Mouse (Mus musculus): ENCODE data around the gene Cox14. TPM values are rescaled to one million over a fixed set of nuclear protein-coding genes. Genes with fewer than 3 reads are reported as not detected.

The Cox14 gene
- polyA plus RNA-seq, 1 experiment = 351 TPM

GRCm38 (mm10) chr15:99731167-99731566, 5.7 kb downstream of the Cox14 start:
- H3K27me3 ChIP-seq (ENCODE audit: control insufficient read depth, insufficient read depth, low read length) = no peaks in the 10 kb centered on the region
- no peak for TF ChIP-seq POLR2A (IDR thresholded peaks at IDR 0.05; ENCODE audit: borderline replicate concordance, insufficient read depth, low read length)
- no peak for TF ChIP-seq CTCF (IDR thresholded peaks at IDR 0.05; ENCODE audit: borderline replicate concordance, insufficient read depth, low read depth, low read length)

GRCm38 (mm10) chr15:99731678-99732077, 6.3 kb downstream of the Cox14 start:
- no peak overlapping the region for H3K27ac ChIP-seq (ENCODE audit: insufficient read depth, low read length)

More at GRCm38 (mm10) chr15:99731167-99731566, 5.7 kb downstream of the Cox14 start:
- WGBS = 93% methylated on average over 2 of the region's 2 CpGs
- no peak overlapping the region for H3K4me3 ChIP-seq (replicated peaks; ENCODE audit: insufficient read depth, low read depth, low read length)
- DNase-seq = no peak
- H3K27ac ChIP-seq (ENCODE audit: insufficient read depth, low read length) = no peak overlapping the region
- H3K4me1 ChIP-seq (ENCODE audit: control insufficient read depth, insufficient read depth, low read length) = peaks cover 2% of the 10 kb centered on the region; the same call in 1 of the 2 replicates

GRCm38 (mm10) chr15:99733186-99733585, 7.8 kb downstream of the Cox14 start:
- 94% methylated on average over 5 of the region's 5 CpGs for WGBS

More at GRCm38 (mm10) chr15:99731678-99732077, 6.3 kb downstream of the Cox14 start:
- Histone ChIP-seq H3K27me3 (ENCODE audit: control insufficient read depth, insufficient read depth, low read length) (no peaks in the 10 kb centered on the region), H3K4me1 (ENCODE audit: control insufficient read depth, insufficient read depth, low read length) (peaks cover 2% of the 10 kb centered on the region; the same call in 1 of the 2 replicates), H3K4me3 (replicated peaks; ENCODE audit: insufficient read depth, low read depth, low read length) (no peak overlapping the region)
- 81% methylated on average over 3 of the region's 3 CpGs for WGBS
- DNase-seq = no peak
- TF ChIP-seq CTCF (IDR thresholded peaks at IDR 0.05; ENCODE audit: borderline replicate concordance, insufficient read depth, low read depth, low read length) (no peak), POLR2A (IDR thresholded peaks at IDR 0.05; ENCODE audit: borderline replicate concordance, insufficient read depth, low read length) (no peak)

GRCm38 (mm10) chr15:99735631-99736030, 10.2 kb downstream of the Cox14 start:
- Histone ChIP-seq H3K4me1 (ENCODE audit: control insufficient read depth, insufficient read depth, low read length) (peaks cover 4% of the 10 kb centered on the region), H3K27ac (ENCODE audit: insufficient read depth, low read length) (no peak overlapping the region), H3K27me3 (ENCODE audit: control insufficient read depth, insufficient read depth, low read length) (no peaks in the 10 kb centered on the region), H3K4me3 (replicated peaks; ENCODE audit: insufficient read depth, low read depth, low read length) (no peak overlapping the region)
- peak; percentile 97 to 100 for DNase-seq
- TF ChIP-seq CTCF (IDR thresholded peaks at IDR 0.05; ENCODE audit: borderline replicate concordance, insufficient read depth, low read depth, low read length) (no peak), POLR2A (IDR thresholded peaks at IDR 0.05; ENCODE audit: borderline replicate concordance, insufficient read depth, low read length) (no peak)
- WGBS = 80% methylated on average over 2 of the region's 2 CpGs

More at GRCm38 (mm10) chr15:99733186-99733585, 7.8 kb downstream of the Cox14 start:
- Histone ChIP-seq H3K27me3 (ENCODE audit: control insufficient read depth, insufficient read depth, low read length) (no peaks in the 10 kb centered on the region), H3K27ac (ENCODE audit: insufficient read depth, low read length) (no peak overlapping the region), H3K4me3 (replicated peaks; ENCODE audit: insufficient read depth, low read depth, low read length) (no peak overlapping the region), H3K4me1 (ENCODE audit: control insufficient read depth, insufficient read depth, low read length) (peaks cover 5% of the 10 kb centered on the region; the same call in 1 of the 2 replicates)
- TF ChIP-seq CTCF (IDR thresholded peaks at IDR 0.05; ENCODE audit: borderline replicate concordance, insufficient read depth, low read depth, low read length) = no peak
- no peak for TF ChIP-seq POLR2A (IDR thresholded peaks at IDR 0.05; ENCODE audit: borderline replicate concordance, insufficient read depth, low read length)
- DNase-seq = no peak

- Histone ChIP-seq H3K27ac (ENCODE audit: insufficient read depth, low read length) (no peak overlapping the region), H3K4me1 (ENCODE audit: control insufficient read depth, insufficient read depth, low read length) (peaks cover 4% of the 10 kb centered on the region), H3K27me3 (ENCODE audit: control insufficient read depth, insufficient read depth, low read length) (no peaks in the 10 kb centered on the region), H3K4me3 (replicated peaks; ENCODE audit: insufficient read depth, low read depth, low read length) (no peak overlapping the region)
- WGBS = 44% methylated on average over 11 of the region's 11 CpGs
- DNase-seq = no peak
- TF ChIP-seq CTCF (IDR thresholded peaks at IDR 0.05; ENCODE audit: borderline replicate concordance, insufficient read depth, low read depth, low read length) (peak; percentile 28; the same call in 1 of the 2 replicates), POLR2A (IDR thresholded peaks at IDR 0.05; ENCODE audit: borderline replicate concordance, insufficient read depth, low read length) (no peak)
Measured at GRCm38 (mm10) chr15:99736675-99737074, 11.3 kb downstream of the Cox14 start.

- Histone ChIP-seq H3K4me3 (replicated peaks; ENCODE audit: insufficient read depth, low read depth, low read length) (no peak overlapping the region), H3K4me1 (ENCODE audit: control insufficient read depth, insufficient read depth, low read length) (peaks cover 4% of the 10 kb centered on the region), H3K27ac (ENCODE audit: insufficient read depth, low read length) (no peak overlapping the region), H3K27me3 (ENCODE audit: control insufficient read depth, insufficient read depth, low read length) (no peaks in the 10 kb centered on the region)
- WGBS = 16% methylated on average over 4 of the region's 4 CpGs
- TF ChIP-seq CTCF (IDR thresholded peaks at IDR 0.05; ENCODE audit: borderline replicate concordance, insufficient read depth, low read depth, low read length) (no peak), POLR2A (IDR thresholded peaks at IDR 0.05; ENCODE audit: borderline replicate concordance, insufficient read depth, low read length) (no peak)
- DNase-seq = peak; percentile 52 to 73
Measured at GRCm38 (mm10) chr15:99740229-99740628, 14.8 kb downstream of the Cox14 start.

- Histone ChIP-seq H3K27me3 (ENCODE audit: control insufficient read depth, insufficient read depth, low read length) (no peaks in the 10 kb centered on the region), H3K27ac (ENCODE audit: insufficient read depth, low read length) (no peak overlapping the region), H3K4me1 (ENCODE audit: control insufficient read depth, insufficient read depth, low read length) (no peaks in the 10 kb centered on the region), H3K4me3 (replicated peaks; ENCODE audit: insufficient read depth, low read depth, low read length) (no peak overlapping the region)
- no peak for DNase-seq
- 41% methylated on average over 3 of the region's 3 CpGs for WGBS
- TF ChIP-seq POLR2A (IDR thresholded peaks at IDR 0.05; ENCODE audit: borderline replicate concordance, insufficient read depth, low read length) (no peak), CTCF (IDR thresholded peaks at IDR 0.05; ENCODE audit: borderline replicate concordance, insufficient read depth, low read depth, low read length) (no peak)
Measured at GRCm38 (mm10) chr15:99754204-99754603, 28.8 kb downstream of the Cox14 start.

- DNase-seq = no peak
- 84% methylated on average over 4 of the region's 4 CpGs for WGBS
- H3K4me1 ChIP-seq (ENCODE audit: control insufficient read depth, insufficient read depth, low read length) = no peaks in the 10 kb centered on the region; the same call in 1 of the 2 replicates
- no peak overlapping the region for H3K27ac ChIP-seq (ENCODE audit: insufficient read depth, low read length)
- no peak for TF ChIP-seq POLR2A (IDR thresholded peaks at IDR 0.05; ENCODE audit: borderline replicate concordance, insufficient read depth, low read length)
- no peaks in the 10 kb centered on the region for H3K27me3 ChIP-seq (ENCODE audit: control insufficient read depth, insufficient read depth, low read length)
- H3K4me3 ChIP-seq (replicated peaks; ENCODE audit: insufficient read depth, low read depth, low read length) = no peak overlapping the region
Measured at GRCm38 (mm10) chr15:99767467-99767866, 42.0 kb downstream of the Cox14 start.

Data from cerebellum, adult 2 months (tissue).